Mouse (Mus musculus) urinary bladder, postnatal 10 days (tissue): ENCODE measurements around the gene Ap5z1.

Experiments used
- DNase-seq: peaks from one replicate; pipeline ENCODE4 v3.0.0; 2022; ENCODE audit warnings: low spot score

Gene Ap5z1

DNA sequence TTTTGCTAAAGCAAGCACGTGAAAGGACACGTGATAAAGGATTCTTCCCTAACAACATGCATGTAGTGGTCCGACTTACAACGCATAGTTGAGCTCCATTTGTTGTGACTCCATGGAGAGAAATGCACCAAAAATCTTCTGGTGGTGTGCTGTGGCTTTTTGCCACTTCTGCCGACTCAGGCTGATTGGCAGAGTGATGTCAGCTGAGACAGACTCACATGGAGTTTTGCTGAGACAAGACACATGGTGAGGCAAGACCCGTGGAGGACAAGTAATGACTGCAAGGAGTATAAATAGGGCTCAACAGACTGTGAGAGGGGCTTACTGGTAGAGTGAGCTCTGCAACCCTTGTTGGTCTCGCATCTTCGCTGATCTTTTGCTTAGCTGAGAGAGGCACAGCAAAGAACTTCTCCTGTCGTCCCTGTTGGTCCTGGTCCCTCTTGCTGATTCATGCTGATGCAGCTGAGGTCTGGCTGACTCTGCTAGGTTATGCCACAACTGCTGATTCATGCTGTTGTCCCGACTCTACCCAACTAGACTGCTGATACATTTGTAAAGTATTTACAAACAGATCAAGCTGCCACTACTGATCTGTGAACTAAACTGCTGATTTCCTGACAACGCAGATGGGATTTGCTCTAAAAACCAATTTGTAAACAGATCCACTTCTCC is 57.6 kb downstream of the Ap5z1 start:
- DNase-seq: no peak

DNA sequence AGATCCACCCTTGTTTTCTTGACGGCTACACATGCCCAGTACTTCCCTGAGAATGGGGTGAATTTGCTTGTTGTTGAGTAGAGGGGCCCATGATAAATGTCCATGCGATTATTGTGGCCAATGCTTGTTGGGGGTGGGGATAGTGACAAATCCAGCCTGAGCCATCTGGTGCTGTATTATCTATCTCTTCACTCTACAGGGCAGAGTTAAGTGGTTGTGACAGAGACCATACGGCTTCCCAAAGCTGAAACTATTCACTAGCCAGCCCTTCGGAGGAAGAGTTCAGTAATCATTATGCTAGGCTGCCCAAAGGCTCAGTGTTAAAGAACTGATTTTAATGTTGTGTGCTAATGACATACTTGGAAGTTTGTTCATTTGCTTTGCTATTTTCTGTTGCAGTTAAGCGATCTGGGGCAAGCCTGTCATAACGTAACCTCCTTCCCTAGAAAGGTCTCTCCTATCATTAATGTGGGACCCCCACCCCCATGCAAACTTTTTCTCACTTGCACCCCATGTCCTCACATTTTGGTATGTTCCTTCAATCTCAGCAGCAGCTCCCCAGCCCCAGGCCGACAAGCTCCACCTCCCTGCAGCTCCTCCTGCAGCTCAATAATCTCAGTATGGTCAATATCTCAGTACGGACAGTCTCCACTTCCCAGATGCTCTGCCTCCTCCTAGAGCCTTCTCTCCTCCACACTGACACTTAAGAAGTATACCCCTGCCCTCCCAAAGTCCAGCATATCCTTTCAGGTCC is 61.1 kb downstream of the Ap5z1 start:
- no peak for DNase-seq
